Mouse (Mus musculus) layer of hippocampus, adult 2 months (tissue): Measurements from ENCODE around the gene Gimap1. TPM values are rescaled to one million over a fixed set of nuclear protein-coding genes. Genes with fewer than 3 reads are reported as not detected.

Experiments used
- DNase-seq, 2 experiments: peaks; one replicate each; pipeline ENCODE4 v3.0.0; 2022; ENCODE audit warnings: low spot score in 2 of 2
- H3K27ac ChIP-seq: fragments of 200-600 bp; 2 replicates; pipeline ENCODE4 v1.8.1; 2022
- H3K4me3 ChIP-seq: fragments of 200-600 bp; 2 replicates; pipeline ENCODE4 v1.8.1; 2022; ENCODE audit warnings: mild to moderate bottlenecking
- CTCF ChIP-seq: fragments of 200-600 bp; conservative IDR thresholded peaks from 2 replicates; pipeline ENCODE4 v1.8.1; 2022; ENCODE audit warnings: antibody characterized with exemption, mild to moderate bottlenecking, moderate library complexity
- total RNA-seq, 2 experiments: library from RNA; stranded (reverse); gene quantifications; 2 replicates each; pipeline ENCODE4 v1.2.3; 2021

The Gimap1 gene
- total RNA-seq, 2 experiments from 2014 or later: 1.5 to 3.9 TPM

GRCm38 (mm10) chr6:48718455-48718854 lies 20.4 kb upstream of the Gimap1 start, which contains the start of the genes Gm28053 and Gimap7:
Gm28053 (plus strand) TSS chr6:48718607.
Gimap7 (plus strand) TSS chr6:48718621.
- no peak for DNase-seq
- no peak for TF ChIP-seq CTCF
- Histone ChIP-seq H3K4me3 (no peak within 1 kb of the TSS), H3K27ac (no peak within 1 kb of the TSS)

DNA sequence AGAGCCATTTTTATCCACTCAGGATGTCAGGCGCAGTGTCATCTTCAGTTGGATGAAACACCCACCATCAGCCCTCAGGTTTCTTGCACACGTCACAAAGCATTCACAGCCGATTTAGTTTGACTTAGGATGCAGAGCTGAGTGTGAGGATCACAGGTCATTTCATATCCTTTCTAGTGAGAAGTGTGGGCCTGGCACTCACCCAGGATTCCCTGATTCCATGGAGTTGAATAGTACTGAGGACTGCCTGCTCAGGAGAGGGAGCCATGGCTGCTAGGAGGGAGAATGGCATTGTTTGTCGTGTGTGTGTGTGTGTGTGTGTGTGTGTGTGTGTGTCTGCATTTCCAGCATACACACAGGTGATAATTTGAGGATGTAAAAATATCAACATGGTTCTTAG lies 18.5 kb upstream of the Gimap1 start:
- no peak overlapping the region for H3K27ac ChIP-seq
- DNase-seq: no peak
- no peak overlapping the region for H3K4me3 ChIP-seq
- no peak for TF ChIP-seq CTCF

GRCm38 (mm10) chr6:48723468-48723867 lies 15.4 kb upstream of the Gimap1 start:
- DNase-seq: no peak
- no peak for TF ChIP-seq CTCF
- Histone ChIP-seq H3K27ac (no peak overlapping the region), H3K4me3 (no peak overlapping the region)

DNA sequence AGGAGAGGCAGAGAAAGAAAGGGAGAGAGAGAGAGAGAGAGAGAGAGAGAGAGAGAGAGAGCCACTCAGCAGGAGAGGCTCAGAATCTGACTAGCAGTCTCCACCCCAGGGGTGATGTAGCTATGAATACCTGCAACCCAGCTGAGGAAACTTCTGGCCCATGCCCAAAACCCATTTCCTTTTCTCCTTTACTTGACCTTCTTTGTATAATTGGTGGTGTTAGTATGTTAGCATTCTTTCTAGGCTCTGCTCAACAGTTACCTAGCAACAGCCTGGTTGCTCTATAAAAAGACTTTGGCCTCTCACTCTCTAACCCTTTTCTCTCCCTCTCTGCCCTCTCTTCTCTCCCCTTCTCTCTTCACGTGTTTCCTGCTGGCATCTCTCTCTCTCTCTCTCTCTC lies 13.4 kb upstream of the Gimap1 start:
- peak in 1 of 2 experiments; percentile 16 for DNase-seq
- Histone ChIP-seq H3K27ac (0 out of 2 replicates have a peak overlapping the region, but pooled peaks have one; percentile 36), H3K4me3 (no peak overlapping the region)
- no peak for TF ChIP-seq CTCF

DNA sequence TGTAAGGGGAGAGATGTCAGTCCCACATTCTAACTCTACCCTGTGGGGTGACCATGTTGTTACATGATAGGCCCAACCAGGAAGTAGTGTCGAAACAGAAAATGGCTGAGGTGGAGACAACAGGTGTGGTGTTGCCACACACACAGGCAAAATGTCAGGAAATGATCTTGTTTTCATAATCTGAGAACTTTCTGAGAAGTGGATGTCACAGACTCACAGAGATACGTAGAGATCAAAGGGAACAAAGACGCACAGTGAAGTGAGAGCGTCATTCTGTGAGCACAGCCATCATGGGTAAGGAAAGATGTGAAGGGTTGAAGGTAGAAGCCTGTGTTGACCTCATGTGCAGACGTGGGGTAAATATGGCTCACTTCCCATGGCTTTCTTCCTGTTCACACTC lies 11.1 kb upstream of the Gimap1 start:
- TF ChIP-seq CTCF: no peak
- no peak for DNase-seq
- Histone ChIP-seq H3K27ac (no peak overlapping the region), H3K4me3 (no peak overlapping the region)

DNA sequence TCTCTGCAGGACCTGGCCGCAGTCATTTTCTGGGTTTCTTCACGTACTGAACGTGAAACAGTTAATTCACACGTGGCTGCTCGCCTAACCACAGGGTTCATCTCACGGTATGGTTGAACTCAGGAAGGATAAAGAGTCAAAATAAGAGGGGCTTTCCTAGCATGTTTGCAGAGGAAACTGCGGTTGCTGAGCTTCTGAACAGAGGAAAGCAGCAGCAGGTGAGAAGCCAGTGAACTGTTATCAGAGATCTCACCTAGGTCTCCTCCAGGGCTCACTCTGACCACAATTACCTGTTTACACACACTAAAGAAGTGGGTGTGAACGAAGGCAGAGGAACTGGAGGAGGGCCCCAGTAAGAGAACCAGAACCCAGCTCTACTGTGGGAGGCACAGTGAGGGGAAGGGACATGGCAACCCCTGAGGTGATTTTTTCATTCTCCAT lies 6.0 kb upstream of the Gimap1 start:
- TF ChIP-seq CTCF: no peak
- no peak overlapping the region for H3K27ac ChIP-seq
- no peak for DNase-seq
- no peak overlapping the region for H3K4me3 ChIP-seq

- no peak for TF ChIP-seq CTCF
- no peak for DNase-seq
- H3K27ac ChIP-seq: no peak overlapping the region
Measured at GRCm38 (mm10) chr6:48733660-48734059, 5.2 kb upstream of the Gimap1 start.

DNA sequence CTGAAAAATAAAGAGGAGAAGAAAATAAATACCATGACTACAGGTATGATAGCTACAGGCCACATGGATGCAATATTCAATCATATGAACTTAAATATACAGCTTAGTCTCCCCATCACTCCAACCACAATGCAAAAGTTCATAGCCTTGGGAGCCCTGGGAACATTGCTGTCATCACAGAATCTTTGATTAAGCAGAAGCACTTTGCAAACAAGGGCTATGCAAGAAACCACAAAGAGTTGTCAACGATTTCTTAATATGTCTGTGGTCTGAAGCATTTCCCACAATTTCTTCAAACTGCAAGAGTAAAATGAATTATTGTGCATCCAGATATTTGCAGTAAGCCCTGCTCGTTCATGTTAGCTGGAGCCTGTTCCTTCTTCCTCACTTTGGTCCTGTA lies 1.8 kb upstream of the Gimap1 start:
- no peak for DNase-seq
- no peak overlapping the region for H3K27ac ChIP-seq
- H3K4me3 ChIP-seq: no peak overlapping the region
- TF ChIP-seq CTCF: no peak

More at GRCm38 (mm10) chr6:48733660-48734059, 5.2 kb upstream of the Gimap1 start:
- H3K4me3 ChIP-seq: no peak overlapping the region

DNA sequence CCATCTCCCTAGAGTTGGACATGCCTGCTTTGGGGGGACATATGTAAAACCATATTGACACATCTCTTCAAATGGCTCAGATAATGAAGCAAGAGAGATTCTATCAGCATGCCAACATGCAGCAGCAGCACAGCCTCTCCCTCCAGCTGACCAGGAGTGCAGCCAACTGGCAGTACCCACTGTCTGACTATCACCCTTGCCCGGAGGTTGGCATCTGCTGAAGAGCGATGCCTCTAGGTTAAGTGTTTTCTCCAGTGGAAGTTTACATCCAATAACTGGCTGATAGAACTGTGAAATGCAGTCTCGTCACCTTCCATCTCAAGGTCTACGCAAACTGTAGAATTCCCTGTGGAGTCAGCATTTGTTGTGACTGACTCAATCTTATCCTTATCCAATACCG lies 1.2 kb upstream of the Gimap1 start:
- no peak for TF ChIP-seq CTCF
- no peak for DNase-seq

DNA sequence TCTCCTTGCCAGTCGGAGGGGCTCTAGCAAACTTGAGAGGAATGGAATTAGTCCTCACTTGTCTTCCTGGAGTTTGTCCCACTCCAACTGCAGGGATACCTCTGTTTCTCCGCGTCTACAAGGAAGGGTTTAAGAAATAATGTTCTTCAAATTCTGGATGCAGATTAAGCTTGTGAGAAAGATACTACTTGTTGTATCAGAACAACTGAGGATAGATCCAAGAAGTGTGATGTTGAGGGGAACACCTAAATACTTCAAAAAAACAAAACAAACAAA lies 864 bp downstream of the Gimap1 start:
- H3K4me3 ChIP-seq: peak overlapping the region; percentile 41; the same call in 1 of the 2 replicates
- no peak overlapping the region for H3K27ac ChIP-seq
- no peak for DNase-seq
- no peak for TF ChIP-seq CTCF

More for the DNA sequence above, 1.2 kb upstream of the Gimap1 start:
- no peak overlapping the region for H3K27ac ChIP-seq
- H3K4me3 ChIP-seq: no peak overlapping the region

- DNase-seq: no peak
- TF ChIP-seq CTCF: no peak
- Histone ChIP-seq H3K4me3 (no peak overlapping the region), H3K27ac (no peak overlapping the region)
Measured at GRCm38 (mm10) chr6:48740501-48741169, 1.8 kb downstream of the Gimap1 start.

GRCm38 (mm10) chr6:48741273-48741672 lies 2.4 kb downstream of the Gimap1 start:
- no peak for TF ChIP-seq CTCF
- no peak for DNase-seq
- Histone ChIP-seq H3K27ac (no peak overlapping the region), H3K4me3 (no peak overlapping the region)

DNA sequence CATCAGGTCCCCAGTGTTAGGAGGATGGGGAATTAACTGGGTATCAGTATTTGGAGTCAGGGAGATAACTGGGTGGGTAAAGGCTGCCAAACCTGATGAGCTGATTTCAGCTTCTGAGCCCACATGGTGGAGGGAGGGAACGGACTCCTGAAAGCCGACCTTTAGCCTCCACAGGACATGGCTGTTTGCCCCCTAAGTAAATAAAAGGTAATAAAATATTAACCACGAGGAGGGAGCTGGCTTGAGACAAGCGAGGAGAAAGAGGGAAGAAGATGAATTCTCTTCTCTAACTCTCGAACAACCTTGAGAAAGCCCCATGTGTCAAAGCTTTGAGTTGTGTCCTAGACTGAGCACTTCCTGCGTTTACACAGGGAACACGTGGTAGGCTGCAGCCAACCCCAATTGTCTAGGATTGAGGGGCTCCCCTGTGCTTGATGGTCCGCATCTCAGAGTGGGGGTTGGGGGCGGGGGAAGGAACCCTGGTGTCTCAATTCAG lies 2.9 kb downstream of the Gimap1 start:
- no peak for DNase-seq
- H3K4me3 ChIP-seq: no peak overlapping the region
- no peak for TF ChIP-seq CTCF
- no peak overlapping the region for H3K27ac ChIP-seq

DNA sequence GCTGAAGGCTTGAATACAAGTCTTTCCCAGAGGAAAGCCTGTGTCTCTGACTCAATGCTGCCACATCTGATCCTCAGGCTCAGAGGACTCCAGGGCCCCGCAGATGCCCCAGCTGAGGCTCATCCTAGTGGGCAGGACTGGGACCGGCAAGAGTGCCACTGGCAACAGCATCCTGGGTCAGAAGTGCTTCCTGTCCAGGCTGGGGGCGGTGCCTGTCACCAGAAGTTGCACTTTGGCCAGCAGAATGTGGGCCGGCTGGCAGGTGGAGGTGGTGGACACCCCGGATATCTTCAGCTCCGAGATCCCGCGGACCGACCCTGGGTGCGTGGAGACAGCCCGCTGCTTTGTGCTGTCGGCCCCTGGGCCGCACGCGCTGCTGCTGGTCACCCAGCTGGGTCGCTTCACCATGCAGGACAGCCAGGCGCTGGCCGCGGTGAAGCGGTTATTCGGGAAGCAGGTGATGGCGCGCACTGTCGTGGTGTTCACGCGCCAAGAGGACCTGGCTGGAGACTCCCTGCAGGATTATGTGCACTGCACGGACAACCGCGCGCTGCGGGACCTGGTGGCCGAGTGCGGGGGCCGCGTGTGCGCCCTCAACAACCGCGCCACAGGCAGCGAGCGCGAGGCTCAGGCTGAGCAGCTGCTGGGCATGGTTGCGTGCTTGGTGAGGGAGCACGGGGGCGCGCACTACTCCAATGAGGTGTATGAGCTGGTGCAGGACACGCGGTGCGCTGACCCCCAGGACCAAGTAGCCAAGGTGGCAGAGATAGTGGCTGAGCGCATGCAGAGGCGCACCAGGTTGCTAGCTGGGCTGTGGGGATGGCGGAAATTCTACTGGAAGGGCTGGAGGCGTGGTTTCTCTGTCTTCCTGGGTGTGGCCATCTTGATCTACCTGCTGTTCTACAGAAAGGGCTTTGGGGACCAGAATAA lies 3.8 kb downstream of the Gimap1 start:
- DNase-seq: no peak
- peak overlapping the region; percentile 43; the same call in 1 of the 2 replicates for H3K27ac ChIP-seq
- no peak for TF ChIP-seq CTCF
- H3K4me3 ChIP-seq: peak overlapping the region; percentile 59
